Mouse (Mus musculus) common myeloid progenitor, adult 5-6 weeks (primary cell): Measurements from ENCODE around the gene Stat4. TPM values are rescaled to one million over a fixed set of nuclear protein-coding genes. Genes with fewer than 3 reads are reported as not detected.

Experiments used
- ATAC-seq: replicated peaks from 2 replicates; pipeline ENCODE4 v1.8.0; 2016; ENCODE audit warnings: low read depth, mild to moderate bottlenecking, moderate TSS enrichment, inconsistent platforms; ENCODE audit not compliant: poor library complexity, severe bottlenecking
- total RNA-seq: library from RNA; stranded (forward); fragments of 200-1000, 187-1606 nt; gene quantifications from 2 replicates; pipeline ENCODE4 v1.2.3, GENCODE M21; 2017

Gene Stat4
- 26.1 and 39.4 TPM in 2 replicates for total RNA-seq

GRCm38 (mm10) chr1:51986848-51987247 lies at the start of gene Stat4:
TSS of gene Stat4 (plus strand) at chr1:51987148.
- no peak for ATAC-seq

DNA sequence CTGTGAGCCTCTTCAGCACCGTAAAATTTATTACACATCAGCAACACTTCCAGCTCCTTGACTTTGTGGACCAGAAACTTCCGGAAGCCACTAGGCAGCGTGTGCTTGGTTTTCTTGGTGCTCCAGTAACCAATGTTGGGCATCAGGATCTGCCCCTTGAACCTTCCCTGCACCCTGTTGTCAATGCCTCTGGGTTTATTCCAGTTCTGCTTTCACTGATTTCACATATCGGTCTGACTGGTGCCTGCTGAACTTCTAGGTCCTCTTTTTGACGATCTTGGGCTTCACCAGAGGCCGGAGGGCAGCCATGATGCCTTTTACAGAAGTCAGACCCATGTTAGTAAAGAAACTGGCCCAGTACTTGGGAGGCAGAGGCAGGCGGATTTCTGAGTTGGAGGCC lies 48.6 kb upstream of the Stat4 start:
- ATAC-seq: no peak

- peak; percentile 68 for ATAC-seq
These were observed 42.2 kb upstream of the Stat4 start for GRCm38 (mm10) chr1:51944755-51945154.

- ATAC-seq: no peak
These were observed 39.8 kb upstream of the Stat4 start for GRCm38 (mm10) chr1:51947116-51947515.

GRCm38 (mm10) chr1:51964647-51965046 lies 22.3 kb upstream of the Stat4 start:
- ATAC-seq: no peak

DNA sequence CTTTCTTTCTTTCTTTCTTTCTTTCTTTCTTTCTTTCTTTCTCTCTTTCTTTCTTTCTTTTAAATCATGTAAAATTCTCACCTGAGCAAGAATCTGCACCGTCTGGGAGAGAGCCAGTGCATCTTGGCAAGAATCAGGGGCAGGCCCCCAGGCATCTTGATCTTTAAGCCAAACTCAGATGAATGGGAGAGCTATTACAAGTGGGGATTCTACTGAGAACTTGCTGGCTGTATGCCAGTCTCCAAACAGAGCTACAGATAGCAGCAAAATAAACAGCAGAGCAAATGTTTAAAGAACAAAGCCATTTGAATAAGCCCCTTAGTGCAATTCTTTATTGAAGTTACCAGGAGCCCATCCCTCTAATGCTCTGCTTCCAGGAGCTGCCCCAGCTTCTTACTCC lies 18.0 kb upstream of the Stat4 start:
- no peak for ATAC-seq

DNA sequence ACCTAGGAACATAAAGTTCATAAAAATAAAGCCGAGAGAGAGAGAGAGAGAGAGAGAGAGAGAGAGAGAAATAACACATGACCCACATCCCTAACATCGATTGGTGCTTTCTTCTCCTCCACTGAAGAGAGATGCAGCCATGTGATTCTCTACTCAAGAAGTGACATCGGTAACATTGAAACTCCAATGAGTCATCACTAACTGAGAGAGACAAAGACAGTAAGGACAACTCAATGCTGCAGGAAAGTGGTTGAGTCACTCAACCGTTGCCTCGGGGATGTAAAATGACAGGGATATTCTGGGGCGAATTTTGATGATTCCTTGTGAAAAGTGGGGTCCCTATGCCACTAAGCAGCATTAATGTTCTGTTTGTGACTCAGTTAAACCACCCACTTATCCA lies 16.8 kb upstream of the Stat4 start:
- ATAC-seq: no peak

DNA sequence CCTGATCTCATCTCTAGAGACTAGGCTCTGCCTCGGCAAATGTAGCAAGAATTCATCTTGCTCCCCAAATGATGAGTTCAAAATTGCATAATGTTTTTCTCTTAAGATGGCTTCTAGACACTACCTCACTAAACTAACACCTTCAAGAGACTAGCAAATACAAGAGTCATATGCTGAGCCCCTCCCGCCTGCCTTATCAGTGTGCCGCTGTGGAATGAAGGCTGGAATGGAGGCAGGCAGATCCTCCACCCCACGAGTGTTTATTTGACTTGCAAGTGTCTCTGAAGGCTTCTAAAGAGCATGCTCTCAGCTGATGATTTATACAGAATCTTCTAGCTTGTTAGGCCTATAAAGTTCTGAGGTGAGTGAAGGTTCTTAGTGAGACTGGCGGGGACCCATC lies 11.4 kb upstream of the Stat4 start:
- ATAC-seq: no peak

- no peak for ATAC-seq
These were observed 7.9 kb upstream of the Stat4 start for GRCm38 (mm10) chr1:51979048-51979447.

DNA sequence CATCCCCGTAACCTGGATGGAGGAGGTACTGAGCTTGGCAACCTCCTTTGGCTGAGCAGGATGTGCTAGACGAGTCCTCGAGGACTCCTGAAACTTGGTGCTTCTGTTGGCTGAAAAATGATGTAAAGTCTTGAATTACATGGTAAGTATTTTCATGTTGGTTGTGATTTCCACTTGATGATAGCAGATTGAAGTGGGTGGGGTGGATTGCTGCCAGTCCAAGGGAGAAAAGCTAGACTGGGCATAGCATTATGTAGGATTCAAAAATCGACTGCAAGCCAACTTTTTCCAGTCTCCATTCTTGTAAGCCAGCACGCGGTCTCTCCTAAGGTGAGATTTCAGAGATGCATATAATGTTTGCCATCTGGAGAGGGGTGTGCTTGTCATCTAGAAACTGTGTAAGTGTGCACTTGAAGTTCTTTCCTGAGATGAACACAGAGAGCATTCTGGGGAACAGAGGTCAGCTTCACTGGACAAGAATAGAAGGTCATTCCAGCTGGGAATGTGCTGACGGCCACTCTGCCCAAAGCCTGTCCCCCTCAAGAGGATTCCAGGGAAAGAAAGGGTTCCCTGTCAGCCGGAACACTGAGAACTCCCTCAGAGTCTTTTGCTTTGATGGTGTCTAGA lies 5.1 kb downstream of the Stat4 start:
- no peak for ATAC-seq

DNA sequence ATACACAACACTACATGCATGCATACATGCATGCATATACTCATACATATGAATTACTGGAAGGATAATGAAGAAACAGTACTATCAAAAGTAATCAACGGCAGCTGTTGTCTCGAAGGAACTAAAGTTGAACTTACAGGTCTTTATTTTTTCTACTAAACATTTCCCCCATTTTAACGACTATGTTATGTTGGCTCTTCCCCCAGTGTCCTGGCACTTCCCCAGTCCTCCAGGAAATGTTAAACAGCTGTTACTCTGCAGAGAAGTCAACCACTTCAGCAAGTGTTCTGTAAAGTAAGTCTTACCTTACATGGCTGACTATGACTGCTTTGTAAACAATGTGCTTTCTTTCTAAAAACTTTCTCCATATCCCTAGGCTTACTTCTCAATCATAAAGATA lies 9.1 kb downstream of the Stat4 start:
- no peak for ATAC-seq

DNA sequence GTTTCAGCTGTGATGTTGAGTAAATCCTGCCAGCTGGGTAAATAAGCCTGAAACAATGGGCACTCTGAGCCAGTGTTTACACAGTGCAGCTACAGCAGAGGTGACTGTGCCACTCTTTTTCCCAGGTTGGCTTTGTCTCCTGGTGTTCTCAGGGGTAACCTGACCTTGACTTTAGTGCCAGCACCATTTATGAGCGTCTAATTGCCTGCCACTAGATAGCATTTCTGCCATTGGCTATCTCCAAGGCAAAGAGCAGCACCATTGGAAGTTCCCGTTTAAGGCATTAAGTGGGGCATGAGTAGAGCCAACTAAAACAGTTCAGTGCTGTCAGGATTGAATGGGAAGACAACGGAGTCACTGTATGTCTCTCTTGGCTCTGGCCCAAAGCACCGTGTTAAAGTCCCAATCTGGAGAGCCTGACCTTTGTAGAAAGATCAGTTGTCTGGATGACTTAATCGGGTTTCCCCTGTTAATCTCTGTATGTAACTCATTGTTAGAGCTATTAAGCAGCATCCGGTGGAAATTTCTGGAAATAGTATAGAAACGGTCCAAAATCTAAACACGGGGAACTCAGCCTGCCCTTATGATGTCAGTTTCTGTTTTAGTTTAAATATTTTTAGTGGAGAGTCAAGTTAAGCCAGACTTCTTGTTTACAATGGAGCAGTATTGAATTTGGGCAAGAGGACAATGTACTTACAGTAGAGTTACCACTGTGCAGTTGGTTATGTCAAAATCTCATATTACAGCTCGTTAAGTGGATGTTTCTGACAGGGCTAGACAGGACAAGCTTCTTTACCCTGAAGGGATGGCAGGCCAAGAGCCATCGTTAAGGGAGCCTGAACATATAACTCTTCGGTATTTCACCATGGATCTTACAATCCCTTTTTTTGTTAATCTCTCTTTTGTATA lies 10.1 kb downstream of the Stat4 start:
- no peak for ATAC-seq

GRCm38 (mm10) chr1:51998542-51998941 lies 11.6 kb downstream of the Stat4 start:
- ATAC-seq: peak; percentile 83

DNA sequence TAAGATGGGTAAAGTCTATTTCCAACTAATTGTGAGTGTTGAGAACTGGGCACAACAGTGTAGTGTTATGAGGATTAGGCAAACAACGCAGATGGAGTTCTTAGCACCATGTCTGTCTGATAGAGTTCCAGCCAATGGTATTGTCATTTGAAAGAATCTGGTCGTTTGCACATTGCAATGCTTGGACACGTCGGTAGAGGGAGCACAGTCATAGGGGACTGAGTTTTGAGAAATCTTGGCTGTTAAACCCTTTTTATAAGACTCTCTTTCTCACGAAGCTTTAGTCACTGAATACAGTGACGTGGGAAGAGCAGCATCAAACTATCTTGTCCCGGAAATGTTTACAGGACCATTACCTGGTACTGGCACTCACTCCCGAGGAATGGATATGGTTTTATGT lies 17.1 kb downstream of the Stat4 start:
- peak; percentile 69 for ATAC-seq

GRCm38 (mm10) chr1:52008443-52008842 lies 21.5 kb downstream of the Stat4 start:
- ATAC-seq: peak; percentile 67

DNA sequence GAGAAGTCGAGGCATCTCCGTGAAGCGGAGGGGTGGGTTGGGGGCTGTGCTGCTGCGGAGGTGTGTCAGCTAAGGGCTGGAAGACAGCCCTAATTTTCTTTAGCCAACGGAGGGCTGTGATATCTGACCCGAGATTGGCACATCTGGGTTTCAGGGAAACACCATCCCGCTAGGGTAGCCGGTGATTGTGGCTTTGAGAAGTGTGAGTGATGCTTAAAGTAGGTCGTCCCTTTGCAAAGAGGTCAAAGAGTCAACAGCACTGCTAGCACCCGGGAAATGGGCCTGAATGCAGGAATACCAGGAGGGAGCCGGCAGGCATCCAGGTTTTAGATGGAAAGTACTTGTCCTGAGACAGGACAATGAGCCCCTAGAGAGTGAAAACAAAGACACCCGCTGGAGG lies 22.0 kb downstream of the Stat4 start:
- peak; percentile 13 for ATAC-seq

DNA sequence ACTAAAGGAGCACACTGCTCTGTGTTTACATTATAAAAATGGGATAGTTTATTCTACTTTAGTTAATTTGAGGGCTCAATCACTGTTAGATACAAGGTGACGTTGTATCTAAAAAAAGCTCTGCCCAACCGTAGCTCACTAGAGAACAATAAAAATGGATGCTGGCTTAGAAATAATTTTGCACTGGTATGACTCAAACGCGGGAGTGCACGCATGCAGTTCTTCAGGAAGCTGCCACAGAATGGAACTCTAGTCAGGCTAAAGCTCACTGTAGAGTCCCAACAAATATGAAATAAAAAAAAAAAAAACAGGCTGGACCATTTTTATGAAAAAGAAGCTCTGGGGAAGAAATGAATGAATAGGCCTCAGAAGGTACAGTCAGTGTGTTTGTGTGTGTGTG lies 23.8 kb downstream of the Stat4 start:
- no peak for ATAC-seq

- peak; percentile 82 for ATAC-seq
These were observed 24.3 kb downstream of the Stat4 start for GRCm38 (mm10) chr1:52011227-52011626.

DNA sequence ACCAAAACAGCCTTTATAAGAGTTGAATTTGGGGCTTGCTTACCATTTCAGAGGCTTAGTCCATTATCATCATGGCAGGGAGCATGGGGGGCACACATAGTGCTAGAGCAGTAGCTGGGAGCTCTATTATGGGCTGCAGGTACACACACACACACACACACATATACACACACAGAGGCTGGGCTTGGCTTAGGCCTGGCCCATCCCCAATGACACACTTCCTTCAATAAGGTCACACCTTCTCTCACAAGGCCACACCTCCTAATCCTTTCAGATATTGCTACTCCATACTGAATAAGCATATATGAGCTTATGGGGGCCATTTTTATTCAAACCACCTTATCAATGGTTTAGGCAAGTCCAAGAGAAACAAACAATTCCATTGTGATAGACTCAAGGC lies 25.3 kb downstream of the Stat4 start:
- no peak for ATAC-seq

- ATAC-seq: peak; percentile 57
These were observed 25.8 kb downstream of the Stat4 start for GRCm38 (mm10) chr1:52012757-52013156.

GRCm38 (mm10) chr1:52019621-52020020 lies 32.7 kb downstream of the Stat4 start:
- peak; percentile 46 for ATAC-seq
